Mouse (Mus musculus) C2C12 (cell line): ENCODE results near the gene Ccdc92.

Experiments used
- CTCF ChIP-seq: IDR thresholded peaks from one replicate; pipeline ENCODE4 v1.5.1; 2011; ENCODE audit not compliant: control insufficient read depth, insufficient read depth, insufficient read length
- FOSL1 ChIP-seq: IDR thresholded peaks from one replicate; pipeline ENCODE4 v1.8.0; 2011; ENCODE audit warnings: mild to moderate bottlenecking, low read length; ENCODE audit not compliant: poor library complexity, insufficient read depth, severe bottlenecking
- MAX ChIP-seq: IDR thresholded peaks from one replicate; pipeline ENCODE4 v1.6.1; 2011; ENCODE audit warnings: mild to moderate bottlenecking, control low read depth
- MYOD1 ChIP-seq: IDR thresholded peaks from one replicate; pipeline ENCODE4 v1.6.1; 2011; ENCODE audit warnings: low read depth; ENCODE audit not compliant: control insufficient read depth, insufficient read length
- MYOG ChIP-seq: IDR thresholded peaks from one replicate; pipeline ENCODE4 v1.6.1; 2011; ENCODE audit not compliant: control insufficient read depth, insufficient read length; ENCODE audit errors: extremely low read depth
- USF1 ChIP-seq: IDR thresholded peaks from one replicate; pipeline ENCODE4 v1.6.1; 2011; ENCODE audit warnings: low read depth, mild to moderate bottlenecking, control low read depth, moderate library complexity

GRCm38 (mm10) chr5:124836075-124836474 is 26.1 kb downstream of the Ccdc92 start:
- no peak for TF ChIP-seq CTCF
- TF ChIP-seq MAX = no peak
- no peak for TF ChIP-seq USF1
- no peak for TF ChIP-seq MYOG
- no peak for TF ChIP-seq FOSL1
- TF ChIP-seq MYOD1 = no peak
